Mouse (Mus musculus): ENCODE data around the gene Tmem217.

Gene Tmem217

DNA sequence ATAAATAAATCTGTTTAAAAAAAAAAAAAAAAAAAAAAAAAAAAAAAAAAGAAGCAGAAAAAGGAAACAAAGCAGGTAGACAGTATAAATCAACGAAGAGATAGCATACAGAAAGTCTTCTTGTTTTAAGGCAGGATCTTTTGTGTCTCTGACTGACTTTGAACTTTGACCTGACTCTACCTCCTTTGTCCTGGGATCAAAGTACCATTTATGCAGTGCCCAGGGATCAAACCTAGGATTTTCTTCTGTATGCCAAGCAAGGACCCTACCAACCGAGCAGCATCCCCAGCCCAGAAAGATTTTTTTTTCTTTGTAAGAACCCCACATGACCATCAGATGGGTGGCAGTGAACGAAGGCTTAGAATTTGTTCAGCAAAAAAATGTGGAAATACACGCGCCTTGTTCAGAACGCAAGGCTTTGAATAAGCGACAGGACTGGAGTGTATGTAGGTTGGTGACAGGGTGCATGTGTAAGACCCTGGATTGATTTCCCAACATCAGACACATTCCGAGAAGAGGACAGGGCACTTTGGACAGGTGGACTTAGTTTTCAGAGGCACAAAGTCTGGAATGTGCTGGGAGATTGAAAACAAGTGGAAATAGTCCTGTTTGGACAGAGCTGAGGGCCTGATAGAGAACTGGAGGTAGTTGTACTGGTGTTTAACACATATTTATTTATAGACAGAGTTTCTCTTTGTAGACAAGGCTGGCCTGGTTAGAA, 63.8 kb downstream of the Tmem217 start:
- no peak for DNase-seq

DNA sequence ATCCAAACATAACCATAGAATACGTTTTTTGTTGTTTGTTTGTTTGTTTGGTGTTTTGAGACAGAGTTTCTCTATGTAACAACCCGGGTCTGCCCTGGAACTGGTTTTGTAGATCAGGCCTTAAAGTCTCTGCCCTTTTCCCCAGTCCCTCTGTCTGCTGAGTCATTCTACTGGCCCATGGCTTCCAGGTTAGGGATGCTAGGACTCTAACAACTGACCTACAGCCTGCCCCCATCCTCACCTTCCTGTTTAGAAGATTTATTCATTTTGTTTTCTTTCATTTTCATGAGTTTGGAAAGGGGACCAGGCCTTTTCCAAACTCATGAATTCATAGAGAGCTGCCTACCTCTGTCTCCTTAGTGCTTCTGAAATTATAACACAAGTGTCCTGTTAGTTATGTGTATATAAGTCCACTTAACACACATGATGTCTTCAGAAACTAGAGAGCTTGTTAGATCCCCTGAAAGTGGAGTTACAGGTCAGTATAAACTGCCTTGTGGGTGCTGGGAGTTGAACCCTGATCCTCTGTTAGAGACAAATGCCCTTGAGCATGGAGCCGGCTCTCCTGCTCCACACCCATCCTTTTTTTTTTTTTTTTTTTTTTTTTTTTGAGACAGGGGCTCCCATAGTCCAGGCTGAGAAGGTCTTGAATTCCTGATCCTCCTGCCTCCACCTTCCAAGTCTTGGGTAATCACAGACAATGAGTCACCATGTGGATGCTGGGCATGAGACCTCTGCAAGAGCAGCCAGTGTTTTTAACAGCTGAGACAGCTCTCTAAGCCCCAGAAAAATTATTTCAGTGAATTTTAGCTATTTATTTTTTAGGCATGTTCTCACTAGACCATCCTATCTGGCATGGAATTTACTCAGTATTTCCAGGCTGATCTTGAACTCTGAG, 66.6 kb downstream of the Tmem217 start:
- DNase-seq, result no peak

- no peak for DNase-seq
Measured at GRCm38 (mm10) chr17:29484431-29484830, 67.8 kb downstream of the Tmem217 start.

GRCm38 (mm10) chr17:29483282-29483681, 68.9 kb downstream of the Tmem217 start:
- no peak for DNase-seq

DNA sequence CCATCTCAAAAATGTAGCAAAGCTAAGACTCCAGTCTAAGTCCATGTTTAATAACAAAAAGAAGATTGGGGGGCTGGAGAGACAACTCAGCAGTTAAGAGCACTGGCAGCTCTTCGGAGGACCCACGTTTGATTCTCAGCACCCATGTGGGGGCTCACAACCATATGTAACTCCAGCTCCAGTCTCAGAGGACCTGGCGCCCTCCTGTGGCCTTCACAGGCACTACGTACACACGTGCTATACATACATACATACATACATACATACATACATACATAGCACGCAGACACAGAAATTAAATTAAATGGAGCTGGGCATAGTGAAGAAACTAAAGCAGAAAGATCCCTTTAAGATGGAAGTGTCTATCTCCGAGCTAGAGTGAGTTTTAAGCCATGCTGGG, 69.6 kb downstream of the Tmem217 start:
- no peak for DNase-seq

- DNase-seq, result no peak
Measured at GRCm38 (mm10) chr17:29480256-29480655, 71.9 kb downstream of the Tmem217 start.

DNA sequence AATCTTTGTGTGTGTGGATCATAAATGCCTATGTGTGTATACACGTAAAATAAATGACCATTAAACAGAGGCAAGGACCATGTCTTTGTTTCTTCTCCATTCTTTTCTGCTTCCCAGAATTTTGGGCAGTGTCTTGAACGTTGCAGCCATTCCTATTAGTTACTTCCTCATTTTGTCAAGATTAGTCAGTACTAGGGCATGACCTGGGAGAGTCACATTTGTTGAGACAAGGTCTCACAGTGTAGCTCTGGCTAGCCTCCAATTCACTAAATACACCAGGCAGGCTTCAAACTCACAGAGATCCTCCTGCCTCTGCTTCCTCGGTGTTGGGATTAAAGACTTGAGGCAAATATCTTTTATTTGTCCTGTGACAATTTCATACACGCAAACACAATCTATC, 73.9 kb downstream of the Tmem217 start:
- no peak for DNase-seq

DNA sequence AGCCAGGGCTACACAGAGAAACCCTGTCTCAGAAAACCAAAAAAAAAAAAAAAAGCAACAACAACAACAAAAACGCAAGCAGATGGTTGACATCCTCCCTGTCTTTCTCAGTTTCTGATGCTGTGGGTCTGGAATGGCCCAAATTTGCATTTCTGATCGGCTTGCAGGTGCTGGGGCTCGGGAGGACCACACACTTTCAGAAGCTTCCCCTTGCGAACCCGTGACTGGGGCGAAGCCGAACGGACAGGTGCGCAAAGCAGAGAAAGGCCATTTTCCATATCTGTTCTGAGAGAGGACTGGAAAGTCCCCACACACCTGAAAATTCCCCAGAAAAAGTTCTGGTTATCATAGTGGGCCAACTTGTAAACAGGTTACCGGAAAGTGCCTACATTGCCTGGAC, 74.8 kb downstream of the Tmem217 start:
- no peak for DNase-seq

DNA sequence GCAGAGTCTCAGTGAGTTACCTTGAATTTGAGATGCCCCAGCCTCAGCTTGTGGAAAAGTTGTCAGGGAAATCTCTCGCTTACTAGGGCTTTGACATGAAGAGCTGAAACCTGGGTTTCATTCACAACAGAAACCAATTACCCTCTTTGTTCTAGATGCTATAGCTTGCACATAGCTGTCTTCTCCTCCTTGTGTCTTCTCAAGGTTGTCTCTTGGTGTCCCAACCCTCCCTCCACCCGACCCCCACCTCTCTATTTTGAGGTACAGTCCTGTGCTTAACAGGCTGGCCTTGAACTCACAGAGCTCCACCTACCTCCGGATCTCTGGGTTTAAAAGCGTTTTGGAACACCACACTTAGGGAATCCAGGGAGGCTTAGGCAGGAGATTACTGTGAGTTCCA, 75.7 kb downstream of the Tmem217 start:
- no peak for DNase-seq
